Mouse (Mus musculus): ENCODE results near the gene Gm20388.

DNA sequence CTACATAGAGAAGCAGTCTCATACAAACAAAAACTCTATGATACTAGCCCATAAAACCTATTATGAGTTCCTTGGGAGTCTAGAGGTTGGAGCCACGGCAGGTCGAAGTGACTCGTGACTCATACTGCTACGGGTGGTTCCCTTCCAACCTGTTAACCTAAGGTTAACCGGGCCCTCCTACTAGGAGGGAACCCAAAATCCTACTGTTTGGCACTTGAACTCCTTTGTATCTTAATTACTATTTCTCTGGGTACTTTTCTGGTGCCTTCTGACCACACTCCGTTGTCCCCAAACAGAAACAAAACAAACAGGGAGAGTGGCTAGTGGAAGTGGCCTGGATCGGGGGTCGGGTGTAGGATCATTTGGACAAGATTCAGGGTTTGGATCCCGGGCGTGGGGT is 3301.2 kb downstream of the Gm20388 start:
- TF ChIP-seq CTCF (IDR thresholded peaks at IDR 0.05; ENCODE audit: low read depth), result no peak
- no peak for TF ChIP-seq EP300 (IDR thresholded peaks at IDR 0.05; ENCODE audit: low read depth)
